Mouse (Mus musculus) kidney, postnatal 0 days (tissue): ENCODE measurements at regions not wholly inside any gene's neighbourhood (a gene's known extent, or its start where the extent isn't known, plus 50 kb on each side); places are given as distances from the start of the nearest gene placed in this dataset.

Experiments
- ATAC-seq: fragments of 200-750 bp; cut with Nextera tagmentation; replicated peaks from 2 replicates; pipeline ENCODE4 v1.8.0; 2017; ENCODE audit warnings: low read depth, moderate number of reproducible peaks, moderate TSS enrichment, moderate library complexity; ENCODE audit not compliant: low FRiP score
- DNase-seq: peaks from one replicate; pipeline ENCODE4 v3.0.0-alpha.2; 2016; ENCODE audit warnings: low spot score
- H3K27ac ChIP-seq: fragments of 300-500 bp; sonication (generic); 2 replicates; pipeline ENCODE4 v1.5.1; 2014; ENCODE audit warnings: mild to moderate bottlenecking
- H3K27me3 ChIP-seq: fragments of 300-500 bp; sonication (generic); 2 replicates; pipeline ENCODE4 v1.6.1; 2014; ENCODE audit warnings: low read length, mixed read lengths; ENCODE audit not compliant: insufficient read depth
- H3K36me3 ChIP-seq: fragments of 300-500 bp; sonication (generic); 2 replicates; pipeline ENCODE4 v1.6.1; 2014; ENCODE audit warnings: low read length, mixed read lengths; ENCODE audit not compliant: insufficient read depth
- H3K4me1 ChIP-seq: fragments of 300-500 bp; sonication (generic); replicated peaks from 2 replicates; pipeline ENCODE4 v1.6.1; 2014; ENCODE audit warnings: antibody characterized with exemption, low read length, mixed read lengths; ENCODE audit not compliant: insufficient read depth
- H3K4me2 ChIP-seq: fragments of 300-500 bp; sonication (generic); 2 replicates; pipeline ENCODE4 v1.6.1; 2014; ENCODE audit warnings: mild to moderate bottlenecking, low read length, moderate library complexity, mixed read lengths
- H3K4me3 ChIP-seq: fragments of 300-500 bp; sonication (generic); replicated peaks from 2 replicates; pipeline ENCODE4 v1.5.1; 2014; ENCODE audit warnings: low read depth, low read length
- H3K9ac ChIP-seq: fragments of 300-500 bp; sonication (generic); 2 replicates; pipeline ENCODE4 v1.6.1; 2014; ENCODE audit warnings: low read depth, low read length
- H3K9me3 ChIP-seq: fragments of 300-500 bp; sonication (generic); replicated peaks from 2 replicates; pipeline ENCODE4 v1.6.1; 2016; ENCODE audit warnings: low read length, inconsistent platforms, mixed read lengths
- CTCF ChIP-seq: IDR thresholded peaks from 2 replicates; pipeline ENCODE4 v1.5.1; 2016; ENCODE audit warnings: antibody characterized with exemption, low read depth, mild to moderate bottlenecking, moderate library complexity
- WGBS: fragments of 180-500 bp; shearing (Covaris S2); extraction: QIAGEN DNeasy Blood & Tissue Kit; methylation state at CpG from one replicate; pipeline ENCODE4 v1.1.7; 2014; 5-methylcytosine and 5-hydroxymethylcytosine counted together

DNA sequence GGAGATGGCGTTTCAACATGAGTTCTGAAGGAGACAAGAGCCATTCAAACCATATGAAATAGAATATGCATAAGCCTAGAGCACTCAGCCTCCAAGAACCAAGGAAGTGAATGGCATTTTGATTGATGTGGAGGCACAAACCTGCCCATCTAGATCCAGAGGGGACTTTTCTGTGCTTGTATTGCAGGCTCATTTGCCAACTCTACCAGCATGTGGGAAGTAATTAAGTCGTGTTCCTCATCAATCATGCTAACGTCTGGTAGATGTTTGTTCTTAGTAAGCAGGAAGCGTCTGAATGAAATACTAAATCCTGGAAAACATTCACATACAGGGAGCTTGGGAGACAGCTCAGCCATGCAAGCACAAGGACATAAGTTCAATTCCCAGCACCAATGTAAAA lies 499.9 kb downstream of the Pdcd6ip start:
- no peak for ATAC-seq
- H3K27me3 ChIP-seq, result no peaks in the 10 kb centered on the region
- H3K4me3 ChIP-seq, result no peak overlapping the region
- WGBS, result 40% methylated on average over 4 of the region's 4 CpGs
- H3K36me3 ChIP-seq, result no peaks in the 10 kb centered on the region
- H3K4me2 ChIP-seq, result no peak overlapping the region
- no peak overlapping the region for H3K9ac ChIP-seq
- H3K4me1 ChIP-seq, result no peaks in the 10 kb centered on the region
- no peak overlapping the region for H3K27ac ChIP-seq
- H3K9me3 ChIP-seq, result no peaks in the 10 kb centered on the region
- no peak for DNase-seq
- no peak for TF ChIP-seq CTCF

- no peak overlapping the region for H3K27ac ChIP-seq
- ATAC-seq, result no peak
- no peak overlapping the region for H3K4me3 ChIP-seq
- DNase-seq, result no peak
- TF ChIP-seq CTCF, result no peak
- H3K4me2 ChIP-seq, result no peak overlapping the region
- H3K36me3 ChIP-seq, result no peaks in the 10 kb centered on the region
- no peaks in the 10 kb centered on the region for H3K4me1 ChIP-seq
- 91% methylated on average over 4 of the region's 4 CpGs for WGBS
- H3K27me3 ChIP-seq, result no peaks in the 10 kb centered on the region
- H3K9me3 ChIP-seq, result no peaks in the 10 kb centered on the region
- no peak overlapping the region for H3K9ac ChIP-seq
Observed at GRCm38 (mm10) chr9:113199241-113199640, 508.8 kb downstream of the Pdcd6ip start.

GRCm38 (mm10) chr9:113195556-113195955 lies 512.5 kb downstream of the Pdcd6ip start:
- Histone ChIP-seq H3K9me3 (no peaks in the 10 kb centered on the region), H3K36me3 (no peaks in the 10 kb centered on the region), H3K9ac (no peak overlapping the region), H3K4me1 (no peaks in the 10 kb centered on the region), H3K4me3 (no peak overlapping the region), H3K27me3 (no peaks in the 10 kb centered on the region), H3K4me2 (no peak overlapping the region), H3K27ac (no peak overlapping the region)
- DNase-seq, result no peak
- TF ChIP-seq CTCF, result no peak
- ATAC-seq, result no peak
- 83% methylated on average over 4 of the region's 4 CpGs for WGBS

- H3K4me1 ChIP-seq, result no peaks in the 10 kb centered on the region
- no peaks in the 10 kb centered on the region for H3K9me3 ChIP-seq
- H3K4me2 ChIP-seq, result no peak overlapping the region
- 54% methylated on average over 3 of the region's 3 CpGs for WGBS
- H3K36me3 ChIP-seq, result no peaks in the 10 kb centered on the region
- no peak overlapping the region for H3K9ac ChIP-seq
- no peak for DNase-seq
- no peak for ATAC-seq
- H3K4me3 ChIP-seq, result no peak overlapping the region
- TF ChIP-seq CTCF, result no peak
- H3K27ac ChIP-seq, result no peak overlapping the region
- no peaks in the 10 kb centered on the region for H3K27me3 ChIP-seq
Observed at GRCm38 (mm10) chr9:113192773-113193172, 515.3 kb downstream of the Pdcd6ip start.

DNA sequence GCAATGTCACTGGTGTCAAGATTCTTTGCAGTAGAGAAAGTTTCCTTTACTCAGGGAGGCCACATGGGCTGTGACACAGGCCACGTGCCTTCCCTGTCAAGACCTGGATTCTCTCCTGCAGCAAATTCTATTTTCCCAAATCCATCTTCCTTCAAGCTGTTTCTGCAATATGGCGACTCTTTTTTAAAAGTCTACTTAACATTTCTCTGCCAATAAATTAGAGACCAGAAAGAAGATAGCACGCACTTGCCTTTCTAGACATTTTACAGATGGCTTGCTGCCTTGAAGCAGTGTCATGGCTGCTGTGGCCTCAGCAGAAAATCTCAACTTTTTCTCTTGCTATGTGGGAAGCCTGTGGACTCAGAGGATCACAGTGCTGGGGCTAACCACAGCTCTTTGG lies 516.9 kb downstream of the Pdcd6ip start:
- ATAC-seq, result no peak
- H3K27me3 ChIP-seq, result no peaks in the 10 kb centered on the region
- DNase-seq, result no peak
- WGBS, result 73% methylated on average over 3 of the region's 3 CpGs
- TF ChIP-seq CTCF, result no peak
- no peaks in the 10 kb centered on the region for H3K4me1 ChIP-seq
- no peak overlapping the region for H3K4me2 ChIP-seq
- H3K4me3 ChIP-seq, result no peak overlapping the region
- no peak overlapping the region for H3K27ac ChIP-seq
- H3K9ac ChIP-seq, result no peak overlapping the region
- H3K36me3 ChIP-seq, result no peaks in the 10 kb centered on the region
- no peaks in the 10 kb centered on the region for H3K9me3 ChIP-seq

- no peak for DNase-seq
- Histone ChIP-seq H3K4me2 (no peak overlapping the region), H3K27ac (no peak overlapping the region), H3K4me1 (no peaks in the 10 kb centered on the region), H3K36me3 (no peaks in the 10 kb centered on the region), H3K27me3 (no peaks in the 10 kb centered on the region), H3K4me3 (no peak overlapping the region), H3K9ac (no peak overlapping the region), H3K9me3 (no peaks in the 10 kb centered on the region)
- no peak for TF ChIP-seq CTCF
- 72% methylated on average over 8 of the region's 8 CpGs for WGBS
- ATAC-seq, result no peak
Observed at GRCm38 (mm10) chr9:113181182-113181581, 526.9 kb downstream of the Pdcd6ip start.

DNA sequence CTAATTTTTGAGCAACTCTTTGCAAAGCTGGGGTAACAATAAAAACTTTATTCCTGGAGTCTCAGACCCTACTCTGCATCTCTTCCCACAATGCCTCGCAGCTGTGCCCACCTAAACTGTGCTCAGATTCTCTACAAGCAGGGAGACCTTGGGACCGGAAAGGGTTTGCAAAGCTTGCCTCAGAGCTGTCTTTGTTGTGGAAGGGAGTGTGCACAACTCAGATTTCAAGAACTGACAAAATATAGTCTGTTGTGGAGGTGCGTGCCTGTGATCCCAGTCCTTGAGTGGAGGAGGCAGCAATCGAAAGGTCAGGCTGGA lies 530.2 kb downstream of the Pdcd6ip start:
- WGBS, result 58% methylated on average over 4 of the region's 4 CpGs
- Histone ChIP-seq H3K36me3 (no peaks in the 10 kb centered on the region), H3K4me2 (no peak overlapping the region), H3K27ac (no peak overlapping the region), H3K9me3 (no peaks in the 10 kb centered on the region), H3K4me1 (no peaks in the 10 kb centered on the region), H3K9ac (no peak overlapping the region), H3K27me3 (no peaks in the 10 kb centered on the region), H3K4me3 (no peak overlapping the region)
- ATAC-seq (no peak), DNase-seq (no peak)
- TF ChIP-seq CTCF, result no peak
